Mouse (Mus musculus): Measurements from ENCODE around the gene Ubap1l. TPM values are rescaled to one million over a fixed set of nuclear protein-coding genes. Genes with fewer than 3 reads are reported as not detected.

Ubap1l gene
- polyA plus RNA-seq, 1 experiment from 2014 or later = not detected

- Histone ChIP-seq H3K79me2 (ENCODE audit: inconsistent target) (peaks cover 78% of the 10 kb centered on the region), H3K4me3 (ENCODE audit: inconsistent target) (no peak overlapping the region), H3K36me3 (ENCODE audit: inconsistent target) (peaks cover 24% of the 10 kb centered on the region), H3K27ac (no peak overlapping the region)
- WGBS (ENCODE audit: missing documents) = 97% methylated on average over 5 of the region's 5 CpGs
Measured at GRCm38 (mm10) chr9:65353251-65353650, 7.6 kb upstream of the Ubap1l start.

- 93% methylated on average over 5 of the region's 7 CpGs for WGBS (ENCODE audit: missing documents)
- Histone ChIP-seq H3K4me3 (ENCODE audit: inconsistent target) (no peak overlapping the region), H3K36me3 (ENCODE audit: inconsistent target) (peaks cover 55% of the 10 kb centered on the region), H3K27ac (no peak overlapping the region), H3K79me2 (ENCODE audit: inconsistent target) (peaks cover 46% of the 10 kb centered on the region)
Measured at GRCm38 (mm10) chr9:65356561-65356960, 4.3 kb upstream of the Ubap1l start.

- Histone ChIP-seq H3K4me3 (ENCODE audit: inconsistent target) (no peak overlapping the region), H3K27ac (no peak overlapping the region), H3K79me2 (ENCODE audit: inconsistent target) (peaks cover 41% of the 10 kb centered on the region), H3K36me3 (ENCODE audit: inconsistent target) (peaks cover 58% of the 10 kb centered on the region)
- WGBS (ENCODE audit: missing documents) = 81% methylated on average over 2 of the region's 2 CpGs
Measured at GRCm38 (mm10) chr9:65356971-65357370, 3.9 kb upstream of the Ubap1l start.

GRCm38 (mm10) chr9:65358956-65359480, 1.8 kb upstream of the Ubap1l start:
- peaks cover 58% of the 10 kb centered on the region for H3K36me3 ChIP-seq (ENCODE audit: inconsistent target)
- H3K4me3 ChIP-seq (ENCODE audit: inconsistent target) = no peak overlapping the region
- WGBS (ENCODE audit: missing documents) = 83% methylated on average over 1 of the region's 1 CpGs
- H3K79me2 ChIP-seq (ENCODE audit: inconsistent target) = peaks cover 21% of the 10 kb centered on the region
- 0 out of 2 replicates have a peak overlapping the region, but pooled peaks have one; percentile 10 for H3K27ac ChIP-seq

- H3K79me2 ChIP-seq (ENCODE audit: inconsistent target) = no peaks in the 10 kb centered on the region
- peaks cover 30% of the 10 kb centered on the region for H3K36me3 ChIP-seq (ENCODE audit: inconsistent target)
- no peak overlapping the region for H3K27ac ChIP-seq
- 96% methylated on average over 9 of the region's 9 CpGs for WGBS (ENCODE audit: missing documents)
- no peak overlapping the region for H3K4me3 ChIP-seq (ENCODE audit: inconsistent target)
Measured at GRCm38 (mm10) chr9:65363684-65364083, 2.8 kb downstream of the Ubap1l start.

GRCm38 (mm10) chr9:65365721-65366120, 4.9 kb downstream of the Ubap1l start:
- Histone ChIP-seq H3K27ac (no peak overlapping the region), H3K36me3 (ENCODE audit: inconsistent target) (peaks cover 11% of the 10 kb centered on the region; the same call in 1 of the 2 replicates), H3K79me2 (ENCODE audit: inconsistent target) (no peaks in the 10 kb centered on the region), H3K4me3 (ENCODE audit: inconsistent target) (no peak overlapping the region)
- 94% methylated on average over 7 of the region's 7 CpGs for WGBS (ENCODE audit: missing documents)

- no peak overlapping the region for H3K4me3 ChIP-seq (ENCODE audit: inconsistent target)
- no peaks in the 10 kb centered on the region for H3K36me3 ChIP-seq (ENCODE audit: inconsistent target)
- no peaks in the 10 kb centered on the region for H3K79me2 ChIP-seq (ENCODE audit: inconsistent target)
- H3K27ac ChIP-seq = no peak overlapping the region
- WGBS (ENCODE audit: missing documents) = 90% methylated on average over 24 of the region's 24 CpGs
Measured at GRCm38 (mm10) chr9:65371756-65372155, 10.9 kb downstream of the Ubap1l start.

GRCm38 (mm10) chr9:65372449-65372848, 11.6 kb downstream of the Ubap1l start:
- Histone ChIP-seq H3K4me3 (ENCODE audit: inconsistent target) (no peak overlapping the region), H3K27ac (no peak overlapping the region), H3K36me3 (ENCODE audit: inconsistent target) (no peaks in the 10 kb centered on the region), H3K79me2 (ENCODE audit: inconsistent target) (no peaks in the 10 kb centered on the region)
- WGBS (ENCODE audit: missing documents) = 48% methylated on average over 3 of the region's 4 CpGs

GRCm38 (mm10) chr9:65374468-65375162, 13.8 kb downstream of the Ubap1l start:
- H3K27ac ChIP-seq = no peak overlapping the region
- no peak overlapping the region for H3K4me3 ChIP-seq (ENCODE audit: inconsistent target)
- WGBS (ENCODE audit: missing documents) = 95% methylated on average over 5 of the region's 5 CpGs
- H3K36me3 ChIP-seq (ENCODE audit: inconsistent target) = no peaks in the 10 kb centered on the region
- H3K79me2 ChIP-seq (ENCODE audit: inconsistent target) = no peaks in the 10 kb centered on the region

- Histone ChIP-seq H3K4me3 (ENCODE audit: inconsistent target) (no peak overlapping the region), H3K79me2 (ENCODE audit: inconsistent target) (no peaks in the 10 kb centered on the region), H3K27ac (no peak overlapping the region), H3K36me3 (ENCODE audit: inconsistent target) (no peaks in the 10 kb centered on the region)
- 87% methylated on average over 9 of the region's 9 CpGs for WGBS (ENCODE audit: missing documents)
Measured at GRCm38 (mm10) chr9:65375163-65375934, 14.5 kb downstream of the Ubap1l start.

GRCm38 (mm10) chr9:65381017-65381590, 20.3 kb downstream of the Ubap1l start:
- Histone ChIP-seq H3K79me2 (ENCODE audit: inconsistent target) (no peaks in the 10 kb centered on the region), H3K27ac (no peak overlapping the region), H3K36me3 (ENCODE audit: inconsistent target) (no peaks in the 10 kb centered on the region), H3K4me3 (ENCODE audit: inconsistent target) (no peak overlapping the region)
- 89% methylated on average over 4 of the region's 4 CpGs for WGBS (ENCODE audit: missing documents)

- Histone ChIP-seq H3K79me2 (ENCODE audit: inconsistent target) (no peaks in the 10 kb centered on the region), H3K27ac (no peak overlapping the region), H3K4me3 (ENCODE audit: inconsistent target) (no peak overlapping the region), H3K36me3 (ENCODE audit: inconsistent target) (no peaks in the 10 kb centered on the region)
- WGBS (ENCODE audit: missing documents) = 79% methylated on average over 6 of the region's 6 CpGs
Measured at GRCm38 (mm10) chr9:65382031-65382750, 21.4 kb downstream of the Ubap1l start.

GRCm38 (mm10) chr9:65382751-65383097, 21.9 kb downstream of the Ubap1l start:
- 83% methylated on average over 3 of the region's 3 CpGs for WGBS (ENCODE audit: missing documents)
- no peaks in the 10 kb centered on the region for H3K36me3 ChIP-seq (ENCODE audit: inconsistent target)
- no peak overlapping the region for H3K4me3 ChIP-seq (ENCODE audit: inconsistent target)
- H3K79me2 ChIP-seq (ENCODE audit: inconsistent target) = no peaks in the 10 kb centered on the region
- H3K27ac ChIP-seq = no peak overlapping the region

- Histone ChIP-seq H3K79me2 (ENCODE audit: inconsistent target) (no peaks in the 10 kb centered on the region), H3K36me3 (ENCODE audit: inconsistent target) (no peaks in the 10 kb centered on the region), H3K27ac (no peak overlapping the region), H3K4me3 (ENCODE audit: inconsistent target) (no peak overlapping the region)
- 80% methylated on average over 3 of the region's 3 CpGs for WGBS (ENCODE audit: missing documents)
Measured at GRCm38 (mm10) chr9:65384276-65384675, 23.4 kb downstream of the Ubap1l start.
